Mouse (Mus musculus): Measurements from ENCODE around the gene Rpl36a. TPM values are rescaled to one million over a fixed set of nuclear protein-coding genes. Genes with fewer than 3 reads are reported as not detected.
"Not testable (repeated sequence)": the region's sequence is repeated elsewhere in the genome, so short reads cannot be mapped to it uniquely, and the experiment has no call there.

Gene Rpl36a
- polyA plus RNA-seq (2015; fragmentation: Nextera tagmentation; extraction: Ambion mirVana): 172 and 221 TPM in 2 replicates

DNA sequence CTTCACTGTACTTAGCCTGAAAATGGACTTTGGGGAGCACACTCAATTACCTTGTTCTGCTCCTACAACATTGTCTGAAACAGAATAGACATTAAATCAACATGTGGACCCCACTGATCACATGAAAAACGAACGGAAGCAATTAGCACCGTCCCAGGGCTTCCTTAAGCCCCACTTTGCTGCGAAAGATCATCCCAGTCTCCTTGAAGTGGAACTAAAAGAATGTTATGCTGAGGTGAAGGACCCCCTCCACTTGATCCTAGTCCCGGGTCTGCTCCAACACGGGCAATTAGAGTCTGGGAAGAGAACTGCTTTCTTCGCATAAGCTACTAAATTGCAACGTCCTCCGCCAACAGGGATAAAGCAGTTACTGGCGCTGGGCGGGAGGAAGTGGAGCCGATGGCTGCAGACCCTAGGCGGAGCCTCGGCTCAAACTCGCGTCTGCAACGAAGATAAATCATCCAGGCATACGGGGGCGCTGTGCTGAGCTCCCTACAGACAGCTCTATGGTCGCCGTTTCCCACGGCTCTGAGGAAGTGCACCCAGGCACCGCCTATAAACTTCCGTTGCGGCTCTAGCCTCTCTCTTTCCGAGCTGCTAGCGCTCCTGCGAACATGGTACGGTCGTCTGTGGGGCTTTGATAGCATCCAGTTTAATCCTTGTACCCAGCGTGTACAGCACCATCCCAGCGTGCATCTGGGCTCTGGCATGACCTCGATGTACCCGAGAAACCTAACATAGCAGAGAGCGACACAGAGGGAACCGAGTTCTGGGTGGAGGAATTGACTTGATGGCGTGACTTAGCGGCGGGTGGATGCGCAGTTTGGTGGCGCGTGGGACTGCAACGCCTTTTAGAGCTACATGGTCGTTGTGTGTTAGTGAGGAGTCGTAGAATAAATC, at the start of gene Rpl36a:
Gene Rpl36a (plus strand): TSS at position 552 of the 900 bp plus-strand sequence.
- Histone ChIP-seq H3K27me3 (ENCODE audit: control insufficient read depth, insufficient read depth, low read length) (no peaks in the 10 kb centered on the region), H3K4me1 (ENCODE audit: control insufficient read depth, insufficient read depth, low read length) (peaks cover 4% of the 10 kb centered on the region), H3K36me3 (ENCODE audit: control insufficient read depth, insufficient read depth) (peaks cover 5% of the 10 kb centered on the region; the same call in 1 of the 2 replicates), H3K9ac (ENCODE audit: low read length) (peak within 1 kb of the TSS; percentile 76), H3K9me3 (replicated peaks; ENCODE audit: control insufficient read depth, low read length) (no peaks in the 10 kb centered on the region), H3K27ac (ENCODE audit: low read length) (peak within 1 kb of the TSS; percentile 88), H3K4me3 (ENCODE audit: low read length) (peak within 1 kb of the TSS; percentile 61), H3K4me2 (ENCODE audit: low read depth, low read length) (peak within 1 kb of the TSS; percentile 70)
- WGBS: 16% methylated on average over 45 of the region's 45 CpGs
- ATAC-seq (replicated peaks; ENCODE audit: extremely low read depth, insufficient read depth, low FRiP score): peak; percentile 94

DNA sequence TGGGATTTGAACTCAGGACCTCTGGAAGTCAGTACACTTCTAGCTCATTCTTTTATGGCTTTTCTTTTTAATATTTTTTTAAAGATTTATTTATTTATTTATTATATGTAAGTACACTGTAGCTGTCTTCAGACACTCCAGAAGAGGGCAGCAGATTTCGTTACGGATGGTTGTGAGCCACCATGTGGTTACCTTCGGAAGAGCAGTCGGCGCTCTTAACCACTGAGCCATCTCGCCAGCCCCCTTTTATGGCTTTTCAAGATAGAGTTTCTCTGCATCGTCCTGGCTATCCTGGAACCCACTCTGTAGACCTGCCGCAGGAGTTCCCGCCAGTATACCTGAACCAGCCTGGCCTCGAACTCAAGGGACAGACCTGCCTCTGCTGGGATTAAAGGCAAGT, 45.7 kb upstream of the Rpl36a start:
- WGBS: 83% methylated on average over 10 of the region's 10 CpGs
- H3K27me3 ChIP-seq (ENCODE audit: control insufficient read depth, insufficient read depth, low read length); H3K9ac ChIP-seq (ENCODE audit: low read length); H3K4me1 ChIP-seq (ENCODE audit: control insufficient read depth, insufficient read depth, low read length); ATAC-seq (replicated peaks; ENCODE audit: extremely low read depth, insufficient read depth, low FRiP score); H3K9me3 ChIP-seq (replicated peaks; ENCODE audit: control insufficient read depth, low read length); H3K27ac ChIP-seq (ENCODE audit: low read length); H3K36me3 ChIP-seq (ENCODE audit: control insufficient read depth, insufficient read depth): not testable (repeated sequence)
- Histone ChIP-seq H3K4me2 (ENCODE audit: low read depth, low read length) (peak overlapping the region; percentile 52), H3K4me3 (ENCODE audit: low read length) (peak overlapping the region; percentile 66)

DNA sequence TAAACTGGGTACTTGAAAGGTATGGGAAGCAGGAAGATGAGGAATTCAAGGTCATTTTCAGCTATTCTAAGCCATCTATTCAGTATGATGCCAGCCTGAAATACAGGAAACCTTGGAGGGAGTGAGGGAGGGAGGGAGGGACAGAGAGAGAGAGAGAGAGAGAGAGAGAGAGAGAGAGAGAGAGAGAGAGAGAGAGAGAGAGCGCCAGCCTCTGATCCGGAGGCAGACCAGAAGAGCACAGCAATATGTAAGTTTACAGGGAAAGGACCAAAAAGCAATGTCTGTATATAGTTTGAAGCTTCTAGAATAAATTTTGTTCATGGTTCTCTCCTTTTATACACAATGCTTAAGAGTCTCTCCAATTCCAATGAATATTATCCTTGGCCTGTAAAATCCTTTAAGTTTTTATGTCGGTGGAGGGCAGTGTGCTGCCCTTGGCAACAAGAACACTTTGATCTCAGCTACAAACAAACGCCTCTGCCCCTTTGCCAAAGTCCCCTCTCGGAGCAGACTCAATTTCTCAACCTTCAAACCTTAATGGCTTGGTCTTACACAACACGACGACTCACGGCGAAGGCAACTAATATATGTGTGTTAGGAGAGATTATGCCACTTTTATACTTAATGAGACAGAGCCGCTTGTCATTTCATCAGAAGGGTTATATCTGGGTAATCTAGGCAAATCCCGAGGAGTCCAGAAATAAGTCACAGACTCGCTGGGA, 44.9 kb upstream of the Rpl36a start:
- peak overlapping the region; percentile 66 for H3K4me3 ChIP-seq (ENCODE audit: low read length)
- H3K4me1 ChIP-seq (ENCODE audit: control insufficient read depth, insufficient read depth, low read length): no peaks in the 10 kb centered on the region; the same call in 1 of the 2 replicates
- no peaks in the 10 kb centered on the region for H3K36me3 ChIP-seq (ENCODE audit: control insufficient read depth, insufficient read depth)
- H3K9me3 ChIP-seq (replicated peaks; ENCODE audit: control insufficient read depth, low read length): no peaks in the 10 kb centered on the region
- peak overlapping the region; percentile 77 for H3K9ac ChIP-seq (ENCODE audit: low read length)
- peak overlapping the region; percentile 52 for H3K4me2 ChIP-seq (ENCODE audit: low read depth, low read length)
- ATAC-seq (replicated peaks; ENCODE audit: extremely low read depth, insufficient read depth, low FRiP score): no peak
- H3K27me3 ChIP-seq (ENCODE audit: control insufficient read depth, insufficient read depth, low read length): no peaks in the 10 kb centered on the region
- peak overlapping the region; percentile 76 for H3K27ac ChIP-seq (ENCODE audit: low read length)
- WGBS: 21% methylated on average over 12 of the region's 12 CpGs

DNA sequence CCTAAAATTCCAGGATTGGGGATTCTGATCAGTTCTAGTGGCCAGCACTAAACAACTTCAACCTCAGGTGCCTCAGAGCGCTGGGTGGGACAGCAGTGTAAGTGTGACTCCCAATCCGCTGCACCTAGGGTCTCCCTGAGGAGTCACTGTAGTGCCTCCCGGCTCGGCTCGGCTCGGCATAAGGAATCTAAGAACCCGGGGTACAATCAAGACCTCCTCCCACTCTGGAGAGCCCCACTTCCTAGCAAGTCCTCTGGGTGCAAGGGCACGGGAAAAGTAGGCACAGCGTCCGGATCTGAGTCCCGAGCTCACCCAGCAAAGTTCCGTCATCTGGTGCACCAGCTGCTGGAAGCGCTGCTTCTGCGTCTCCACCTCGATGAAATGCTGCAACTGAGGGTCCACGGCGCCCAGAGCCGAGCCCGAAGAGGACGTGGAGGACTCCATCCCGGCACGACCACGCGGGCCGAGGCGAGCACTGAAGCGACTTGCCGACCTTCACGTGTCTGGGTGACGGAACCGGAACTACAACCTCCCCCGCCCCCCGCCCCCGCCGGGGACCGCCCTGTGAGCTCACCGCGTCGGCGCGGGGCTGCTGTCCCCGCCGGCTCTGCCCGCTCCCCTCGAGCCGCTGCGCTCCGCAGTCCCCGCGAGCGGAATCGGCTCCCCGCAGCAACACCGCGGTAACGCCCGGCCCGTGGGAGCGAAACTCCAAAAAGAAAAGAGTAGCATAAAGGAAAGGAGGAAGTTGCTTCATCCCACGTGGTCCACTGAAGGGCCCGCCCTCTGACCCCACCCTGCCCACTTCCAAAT, 44.1 kb upstream of the Rpl36a start, which contains the start of gene Timm8a1:
Gene Timm8a1 (minus strand): TSS at position 721 of the 810 bp plus-strand sequence.
- Histone ChIP-seq H3K27ac (ENCODE audit: low read length) (peak within 1 kb of the TSS; percentile 90), H3K9me3 (replicated peaks; ENCODE audit: control insufficient read depth, low read length) (no peaks in the 10 kb centered on the region), H3K27me3 (ENCODE audit: control insufficient read depth, insufficient read depth, low read length) (no peaks in the 10 kb centered on the region), H3K36me3 (ENCODE audit: control insufficient read depth, insufficient read depth) (no peaks in the 10 kb centered on the region), H3K4me2 (ENCODE audit: low read depth, low read length) (peak within 1 kb of the TSS; percentile 64), H3K4me3 (ENCODE audit: low read length) (peak within 1 kb of the TSS; percentile 66), H3K9ac (ENCODE audit: low read length) (peak within 1 kb of the TSS; percentile 77), H3K4me1 (ENCODE audit: control insufficient read depth, insufficient read depth, low read length) (no peaks in the 10 kb centered on the region; the same call in 1 of the 2 replicates)
- WGBS: 19% methylated on average over 43 of the region's 61 CpGs
- ATAC-seq (replicated peaks; ENCODE audit: extremely low read depth, insufficient read depth, low FRiP score): peak; percentile 89

DNA sequence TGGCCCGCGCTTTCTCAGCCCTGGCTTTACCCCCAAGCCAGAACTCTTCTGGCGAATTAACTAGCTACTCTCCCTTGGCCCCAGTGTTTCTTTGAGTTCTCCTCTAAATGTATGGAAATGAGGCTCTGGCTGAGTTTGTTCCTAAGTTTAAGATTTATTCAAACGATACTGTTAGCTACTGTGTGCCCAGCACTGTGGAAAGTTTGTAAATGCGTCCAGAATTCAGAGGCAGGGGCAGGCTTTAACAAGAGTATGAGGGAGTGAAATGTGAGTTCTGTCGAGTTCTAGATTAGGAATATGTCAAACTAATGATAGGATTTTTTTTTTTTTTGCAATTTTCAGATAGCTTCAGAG, 43.5 kb upstream of the Rpl36a start:
- WGBS: 18% methylated on average over 6 of the region's 6 CpGs
- H3K4me1 ChIP-seq (ENCODE audit: control insufficient read depth, insufficient read depth, low read length): no peaks in the 10 kb centered on the region; the same call in 1 of the 2 replicates
- peak overlapping the region; percentile 64 for H3K4me2 ChIP-seq (ENCODE audit: low read depth, low read length)
- H3K27ac ChIP-seq (ENCODE audit: low read length): peak overlapping the region; percentile 90
- no peaks in the 10 kb centered on the region for H3K9me3 ChIP-seq (replicated peaks; ENCODE audit: control insufficient read depth, low read length)
- ATAC-seq (replicated peaks; ENCODE audit: extremely low read depth, insufficient read depth, low FRiP score): no peak
- no peaks in the 10 kb centered on the region for H3K36me3 ChIP-seq (ENCODE audit: control insufficient read depth, insufficient read depth)
- no peaks in the 10 kb centered on the region for H3K27me3 ChIP-seq (ENCODE audit: control insufficient read depth, insufficient read depth, low read length)
- H3K9ac ChIP-seq (ENCODE audit: low read length): peak overlapping the region; percentile 77
- peak overlapping the region; percentile 66 for H3K4me3 ChIP-seq (ENCODE audit: low read length)

DNA sequence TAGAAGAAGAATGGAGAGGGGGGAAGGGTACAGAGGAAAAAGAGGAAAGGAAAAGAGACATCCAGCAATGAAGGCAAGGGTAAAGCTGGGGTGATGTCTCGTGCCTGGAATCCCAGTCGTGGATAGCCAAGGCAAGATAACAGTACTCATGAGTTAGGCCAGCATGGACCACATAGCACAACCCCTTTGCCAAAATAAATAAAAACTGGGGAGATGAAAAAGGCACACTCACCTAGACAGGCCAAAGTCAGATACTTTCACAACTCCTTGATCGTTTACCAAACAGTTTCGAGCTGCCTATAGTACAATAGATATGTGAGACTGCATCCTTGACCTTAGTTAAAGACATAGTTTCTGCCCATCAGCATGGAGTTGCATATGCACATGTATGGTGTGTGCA, 38.1 kb upstream of the Rpl36a start:
- Histone ChIP-seq H3K27me3 (ENCODE audit: control insufficient read depth, insufficient read depth, low read length) (no peaks in the 10 kb centered on the region), H3K4me1 (ENCODE audit: control insufficient read depth, insufficient read depth, low read length) (no peaks in the 10 kb centered on the region), H3K4me2 (ENCODE audit: low read depth, low read length) (no peak overlapping the region), H3K9ac (ENCODE audit: low read length) (no peak overlapping the region), H3K27ac (ENCODE audit: low read length) (no peak overlapping the region), H3K36me3 (ENCODE audit: control insufficient read depth, insufficient read depth) (no peaks in the 10 kb centered on the region), H3K9me3 (replicated peaks; ENCODE audit: control insufficient read depth, low read length) (no peaks in the 10 kb centered on the region; the same call in 1 of the 2 replicates), H3K4me3 (ENCODE audit: low read length) (no peak overlapping the region)
- WGBS: 68% methylated on average over 4 of the region's 4 CpGs
- ATAC-seq (replicated peaks; ENCODE audit: extremely low read depth, insufficient read depth, low FRiP score): no peak

DNA sequence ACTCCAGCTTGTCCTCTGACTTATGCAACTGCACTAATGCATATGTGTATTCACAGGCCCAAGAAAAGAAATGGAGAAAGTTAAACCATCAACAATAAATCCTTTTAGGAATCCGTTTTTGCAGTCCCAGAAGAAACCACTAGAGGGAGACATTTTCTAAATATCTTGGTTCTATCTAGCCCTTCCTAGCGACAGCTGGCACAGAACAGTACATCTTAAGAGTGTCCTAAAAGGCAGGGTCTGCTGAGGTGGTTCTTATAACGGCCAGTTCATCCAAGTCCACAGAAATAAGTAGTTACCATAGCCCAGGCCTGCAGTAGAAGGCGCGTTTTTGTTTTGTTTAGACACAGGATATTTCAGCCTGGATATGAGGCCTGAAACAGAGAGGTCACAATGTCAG, 34.6 kb upstream of the Rpl36a start:
- H3K36me3 ChIP-seq (ENCODE audit: control insufficient read depth, insufficient read depth): no peaks in the 10 kb centered on the region
- 17% methylated on average over 5 of the region's 5 CpGs for WGBS
- H3K4me1 ChIP-seq (ENCODE audit: control insufficient read depth, insufficient read depth, low read length): no peaks in the 10 kb centered on the region
- H3K27me3 ChIP-seq (ENCODE audit: control insufficient read depth, insufficient read depth, low read length): no peaks in the 10 kb centered on the region
- H3K9me3 ChIP-seq (replicated peaks; ENCODE audit: control insufficient read depth, low read length): no peaks in the 10 kb centered on the region; the same call in 1 of the 2 replicates
- H3K4me2 ChIP-seq (ENCODE audit: low read depth, low read length): no peak overlapping the region
- H3K4me3 ChIP-seq (ENCODE audit: low read length): no peak overlapping the region
- no peak overlapping the region for H3K9ac ChIP-seq (ENCODE audit: low read length)
- ATAC-seq (replicated peaks; ENCODE audit: extremely low read depth, insufficient read depth, low FRiP score): no peak
- H3K27ac ChIP-seq (ENCODE audit: low read length): no peak overlapping the region

DNA sequence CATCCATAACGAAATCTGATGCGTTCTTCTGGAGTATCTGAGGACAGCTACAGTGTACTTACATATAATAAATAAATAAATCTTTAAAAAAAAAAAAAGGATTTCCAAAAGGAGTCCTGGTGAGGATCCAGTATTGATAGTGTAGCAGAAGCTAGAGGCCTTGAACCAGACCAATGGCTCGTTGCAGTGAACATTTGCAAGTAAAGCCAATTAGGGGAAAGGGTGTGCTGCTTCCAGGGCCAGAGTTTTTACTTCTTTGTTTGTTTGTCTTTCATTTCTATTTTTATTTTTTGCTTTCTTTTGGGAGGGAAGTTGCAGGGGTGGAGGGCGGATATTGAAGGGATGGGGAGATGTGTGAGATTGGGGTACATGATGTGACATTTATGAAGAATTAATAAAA, 32.1 kb upstream of the Rpl36a start:
- no peaks in the 10 kb centered on the region; the same call in 1 of the 2 replicates for H3K9me3 ChIP-seq (replicated peaks; ENCODE audit: control insufficient read depth, low read length)
- H3K27me3 ChIP-seq (ENCODE audit: control insufficient read depth, insufficient read depth, low read length): no peaks in the 10 kb centered on the region
- H3K4me3 ChIP-seq (ENCODE audit: low read length): no peak overlapping the region
- ATAC-seq (replicated peaks; ENCODE audit: extremely low read depth, insufficient read depth, low FRiP score): no peak
- H3K4me2 ChIP-seq (ENCODE audit: low read depth, low read length): no peak overlapping the region
- no peak overlapping the region for H3K27ac ChIP-seq (ENCODE audit: low read length)
- no peak overlapping the region for H3K9ac ChIP-seq (ENCODE audit: low read length)
- WGBS: 82% methylated on average over 4 of the region's 4 CpGs
- H3K4me1 ChIP-seq (ENCODE audit: control insufficient read depth, insufficient read depth, low read length): no peaks in the 10 kb centered on the region
- no peaks in the 10 kb centered on the region for H3K36me3 ChIP-seq (ENCODE audit: control insufficient read depth, insufficient read depth)
